Mouse (Mus musculus): ENCODE data around the gene Hoxd8. TPM values are rescaled to one million over a fixed set of nuclear protein-coding genes. Genes with fewer than 3 reads are reported as not detected.

Gene Hoxd8
- total RNA-seq (2014; rRNA removed) (0.37 and 9.2 TPM in 2 replicates), polyA plus RNA-seq (2015; fragmentation: Nextera tagmentation; extraction: Ambion mirVana) (0.21 TPM in 1 of 2 replicates, not detected in the other)

GRCm38 (mm10) chr2:74704393-74704998 is at the start of gene Hoxd8:
Hoxd8 (plus strand) TSS chr2:74704615.
- Histone ChIP-seq H3K9ac (replicated peaks; ENCODE audit: low read length) (no peak within 1 kb of the TSS), H3K9me3 (ENCODE audit: low read length) (no peaks in the 10 kb centered on the region), H3K4me1 (ENCODE audit: insufficient read depth, low read length) (no peaks in the 10 kb centered on the region), H3K27ac (no peak within 1 kb of the TSS), H3K36me3 (ENCODE audit: insufficient read depth, low read length) (no peaks in the 10 kb centered on the region), H3K27me3 (ENCODE audit: insufficient read depth, low read length) (peaks cover 92% of the 10 kb centered on the region), H3K4me2 (ENCODE audit: low read depth, low read length) (peak within 1 kb of the TSS; percentile 48), H3K4me3 (ENCODE audit: low read length) (peak within 1 kb of the TSS; percentile 26)
- WGBS: 2% methylated on average over 32 of the region's 52 CpGs
- TF ChIP-seq CTCF (IDR thresholded peaks at IDR 0.05; ENCODE audit: low read depth): no peak
- DNase-seq (ENCODE audit: low spot score): no peak
- ATAC-seq: no peak; the same call in 1 of the 2 replicates

GRCm38 (mm10) chr2:74654743-74655419 is 49.5 kb upstream of the Hoxd8 start:
- Histone ChIP-seq H3K36me3 (ENCODE audit: insufficient read depth, low read length) (no peaks in the 10 kb centered on the region), H3K27ac (no peak overlapping the region), H3K9me3 (ENCODE audit: low read length) (no peaks in the 10 kb centered on the region), H3K4me2 (ENCODE audit: low read depth, low read length) (no peak overlapping the region), H3K9ac (replicated peaks; ENCODE audit: low read length) (no peak overlapping the region), H3K27me3 (ENCODE audit: insufficient read depth, low read length) (peaks cover 86% of the 10 kb centered on the region), H3K4me3 (ENCODE audit: low read length) (no peak overlapping the region), H3K4me1 (ENCODE audit: insufficient read depth, low read length) (no peaks in the 10 kb centered on the region)
- DNase-seq (ENCODE audit: low spot score): no peak
- 4% methylated on average over 17 of the region's 20 CpGs for WGBS
- no peak for TF ChIP-seq CTCF (IDR thresholded peaks at IDR 0.05; ENCODE audit: low read depth)
- peak; percentile 29; the same call in 1 of the 2 replicates for ATAC-seq

DNA sequence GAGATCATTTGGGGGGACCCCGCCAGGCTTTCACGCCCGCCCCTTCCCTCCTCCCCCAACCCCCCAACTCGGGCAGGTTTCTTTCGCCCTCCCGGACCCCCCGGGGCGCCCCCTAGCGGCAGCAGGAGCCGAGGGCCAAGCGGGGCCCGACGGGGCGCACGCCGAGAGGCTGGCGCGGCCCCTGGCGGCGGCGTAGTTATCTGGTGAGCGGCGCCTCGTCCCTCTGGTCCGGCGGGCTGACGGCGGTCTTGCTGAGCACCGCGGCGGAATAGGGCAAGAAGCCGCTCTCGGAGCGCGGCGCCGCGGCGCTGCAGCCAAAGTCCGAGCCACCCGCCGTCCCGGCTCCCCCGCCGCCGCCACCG is 49.0 kb upstream of the Hoxd8 start:
- H3K27ac ChIP-seq: no peak overlapping the region

DNA sequence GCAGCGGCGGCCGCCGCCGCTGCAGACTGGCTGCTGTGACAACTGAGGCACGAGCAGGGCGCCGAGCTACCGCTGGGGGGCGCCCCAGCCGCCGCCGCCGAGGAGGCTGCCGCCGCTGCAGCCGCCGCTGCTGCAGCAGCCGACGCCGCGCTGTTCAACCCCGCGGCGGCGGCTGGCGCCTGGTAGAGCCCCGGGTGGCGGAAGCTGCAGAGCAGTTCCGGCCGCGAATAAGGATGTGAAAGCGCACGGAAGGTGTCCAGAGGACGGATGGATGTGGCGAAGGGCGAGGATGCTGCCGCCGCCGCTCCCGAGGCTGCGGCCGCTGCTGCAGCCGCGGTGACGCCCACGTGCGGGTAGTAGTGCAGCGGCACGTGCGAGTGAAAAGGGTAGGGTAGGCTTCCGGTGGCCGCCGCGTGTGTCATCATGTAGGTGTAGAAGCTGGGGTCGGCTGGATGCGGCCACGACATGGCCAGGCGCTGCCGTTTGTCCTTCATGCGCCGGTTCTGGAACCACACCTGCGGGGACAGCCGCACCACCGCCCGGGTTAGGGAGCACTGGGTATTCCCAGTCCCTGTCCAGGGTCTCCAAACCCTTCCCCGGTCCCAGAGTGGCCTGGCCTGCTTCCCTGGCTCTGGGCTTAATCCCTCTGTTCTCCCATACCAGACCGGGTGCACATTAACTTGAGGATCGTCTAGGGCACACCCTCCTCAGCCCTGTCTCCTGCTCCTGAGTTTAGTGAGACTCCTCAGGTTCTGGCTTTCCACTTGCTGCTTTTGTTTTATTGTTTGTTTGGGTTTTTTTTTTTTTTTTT is 48.4 kb upstream of the Hoxd8 start:
- H3K4me3 ChIP-seq (ENCODE audit: low read length): peak overlapping the region; percentile 29
- DNase-seq (ENCODE audit: low spot score): peak; percentile 57
- H3K27me3 ChIP-seq (ENCODE audit: insufficient read depth, low read length): peaks cover 86% of the 10 kb centered on the region
- TF ChIP-seq CTCF (IDR thresholded peaks at IDR 0.05; ENCODE audit: low read depth): no peak
- no peaks in the 10 kb centered on the region for H3K4me1 ChIP-seq (ENCODE audit: insufficient read depth, low read length)
- H3K4me2 ChIP-seq (ENCODE audit: low read depth, low read length): peak overlapping the region; percentile 46
- H3K9me3 ChIP-seq (ENCODE audit: low read length): no peaks in the 10 kb centered on the region
- no peak overlapping the region for H3K9ac ChIP-seq (replicated peaks; ENCODE audit: low read length)
- H3K36me3 ChIP-seq (ENCODE audit: insufficient read depth, low read length): no peaks in the 10 kb centered on the region
- H3K27ac ChIP-seq: no peak overlapping the region
- peak; percentile 58 for ATAC-seq
- 2% methylated on average over 68 of the region's 69 CpGs for WGBS

More for the DNA sequence above, 49.0 kb upstream of the Hoxd8 start:
- WGBS: 0% methylated on average over 26 of the region's 47 CpGs
- Histone ChIP-seq H3K36me3 (ENCODE audit: insufficient read depth, low read length) (no peaks in the 10 kb centered on the region), H3K9me3 (ENCODE audit: low read length) (no peaks in the 10 kb centered on the region), H3K4me2 (ENCODE audit: low read depth, low read length) (peak overlapping the region; percentile 46; the same call in 1 of the 2 replicates), H3K9ac (replicated peaks; ENCODE audit: low read length) (no peak overlapping the region), H3K4me1 (ENCODE audit: insufficient read depth, low read length) (no peaks in the 10 kb centered on the region), H3K4me3 (ENCODE audit: low read length) (peak overlapping the region; percentile 29), H3K27me3 (ENCODE audit: insufficient read depth, low read length) (peaks cover 86% of the 10 kb centered on the region)
- peak; percentile 21; the same call in 1 of the 2 replicates for ATAC-seq
- no peak for DNase-seq (ENCODE audit: low spot score)
- no peak for TF ChIP-seq CTCF (IDR thresholded peaks at IDR 0.05; ENCODE audit: low read depth)

- H3K36me3 ChIP-seq (ENCODE audit: insufficient read depth, low read length): no peaks in the 10 kb centered on the region
- 4% methylated on average over 4 of the region's 4 CpGs for WGBS
- no peak overlapping the region for H3K9ac ChIP-seq (replicated peaks; ENCODE audit: low read length)
- TF ChIP-seq CTCF (IDR thresholded peaks at IDR 0.05; ENCODE audit: low read depth): no peak
- ATAC-seq (no peak), DNase-seq (ENCODE audit: low spot score) (no peak)
- H3K4me3 ChIP-seq (ENCODE audit: low read length): no peak overlapping the region
- peaks cover 87% of the 10 kb centered on the region for H3K27me3 ChIP-seq (ENCODE audit: insufficient read depth, low read length)
- H3K4me2 ChIP-seq (ENCODE audit: low read depth, low read length): no peak overlapping the region
- no peaks in the 10 kb centered on the region for H3K9me3 ChIP-seq (ENCODE audit: low read length)
- no peaks in the 10 kb centered on the region for H3K4me1 ChIP-seq (ENCODE audit: insufficient read depth, low read length)
- no peak overlapping the region for H3K27ac ChIP-seq
Measured at GRCm38 (mm10) chr2:74656632-74657021, 47.8 kb upstream of the Hoxd8 start.

- WGBS: 4% methylated on average over 62 of the region's 62 CpGs
- no peaks in the 10 kb centered on the region for H3K36me3 ChIP-seq (ENCODE audit: insufficient read depth, low read length)
- no peak for TF ChIP-seq CTCF (IDR thresholded peaks at IDR 0.05; ENCODE audit: low read depth)
- no peak for DNase-seq (ENCODE audit: low spot score)
- no peak overlapping the region for H3K4me2 ChIP-seq (ENCODE audit: low read depth, low read length)
- no peak for ATAC-seq
- H3K4me1 ChIP-seq (ENCODE audit: insufficient read depth, low read length): no peaks in the 10 kb centered on the region
- peaks cover 87% of the 10 kb centered on the region for H3K27me3 ChIP-seq (ENCODE audit: insufficient read depth, low read length)
- H3K27ac ChIP-seq: no peak overlapping the region
- no peaks in the 10 kb centered on the region for H3K9me3 ChIP-seq (ENCODE audit: low read length)
- H3K9ac ChIP-seq (replicated peaks; ENCODE audit: low read length): no peak overlapping the region
- H3K4me3 ChIP-seq (ENCODE audit: low read length): peak overlapping the region; percentile 13
Measured at GRCm38 (mm10) chr2:74657251-74658023, 47.0 kb upstream of the Hoxd8 start.

All from hindbrain, postnatal 0 days (tissue).